Mouse (Mus musculus) forebrain, embryonic 13.5 days (tissue): ENCODE results near the gene Slc8a3. TPM values are rescaled to one million over a fixed set of nuclear protein-coding genes. Genes with fewer than 3 reads are reported as not detected.

ENCODE experiments used
- ATAC-seq: fragments of 200-750 bp; cut with Nextera tagmentation; 2 replicates; pipeline ENCODE4 v1.8.0; 2017
- H3K27ac ChIP-seq: fragments of 300-500 bp; sonication (generic); 2 replicates; pipeline ENCODE4 v1.5.1; 2015; ENCODE audit warnings: inconsistent platforms, mild to moderate bottlenecking, moderate library complexity
- H3K27me3 ChIP-seq: fragments of 300-500 bp; sonication (generic); 2 replicates; pipeline ENCODE4 v1.6.1; 2015; ENCODE audit warnings: mild to moderate bottlenecking, inconsistent platforms
- H3K36me3 ChIP-seq: fragments of 300-500 bp; sonication (generic); 2 replicates; pipeline ENCODE4 v1.6.1; 2015; ENCODE audit warnings: mild to moderate bottlenecking, inconsistent platforms; ENCODE audit not compliant: poor library complexity, severe bottlenecking
- H3K4me1 ChIP-seq: fragments of 300-500 bp; sonication (generic); 2 replicates; pipeline ENCODE4 v1.6.1; 2015; ENCODE audit warnings: inconsistent platforms
- H3K4me2 ChIP-seq: fragments of 300-500 bp; sonication (generic); 2 replicates; pipeline ENCODE4 v1.6.1; 2015; ENCODE audit warnings: inconsistent platforms, mild to moderate bottlenecking, moderate library complexity
- H3K4me3 ChIP-seq: fragments of 300-500 bp; sonication (generic); 2 replicates; pipeline ENCODE4 v1.5.1; 2015; ENCODE audit warnings: mild to moderate bottlenecking, inconsistent platforms
- H3K9ac ChIP-seq: fragments of 300-500 bp; sonication (generic); 2 replicates; pipeline ENCODE4 v1.6.1; 2015; ENCODE audit warnings: mild to moderate bottlenecking, inconsistent platforms
- H3K9me3 ChIP-seq: fragments of 300-500 bp; sonication (generic); replicated peaks from 2 replicates; pipeline ENCODE4 v1.6.1; 2016; ENCODE audit warnings: inconsistent platforms
- WGBS: fragments of 180-500 bp; shearing (Covaris S2); methylation state at CpG from one replicate; pipeline ENCODE4 v1.1.7; 2015; 5-methylcytosine and 5-hydroxymethylcytosine counted together
- polyA plus RNA-seq: library from polyadenylated mRNA; unstranded; fragments of >200 nt; fragmentation: Nextera tagmentation; extraction: Ambion mirVana; gene quantifications from 2 replicates; pipeline ENCODE4 v1.2.1, GENCODE M21; 2015

Slc8a3 gene
- polyA plus RNA-seq, 1 experiment from 2014 or later = 2.0 TPM

DNA sequence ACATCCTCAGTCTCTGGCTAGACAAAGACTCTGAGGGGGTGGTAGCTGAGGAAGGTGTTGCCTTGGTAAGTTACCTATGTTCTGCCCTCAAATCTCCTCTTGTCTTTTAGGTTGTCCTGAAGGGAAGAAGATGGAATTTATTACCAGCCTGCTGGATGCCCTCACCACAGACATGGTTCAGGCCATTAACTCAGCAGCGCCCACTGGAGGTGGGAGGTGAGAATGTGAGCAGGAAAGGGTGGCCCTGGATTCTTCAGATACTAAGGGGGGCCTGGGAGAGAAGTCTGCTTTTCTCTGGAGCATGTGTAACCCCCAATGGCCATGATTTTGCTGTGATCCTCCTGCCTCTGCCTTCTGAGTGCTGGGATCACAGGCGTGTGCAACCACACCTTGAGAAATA lies 162.9 kb downstream of the Slc8a3 start:
- Histone ChIP-seq H3K4me3 (no peak overlapping the region), H3K27ac (no peak overlapping the region), H3K4me1 (peaks cover 7% of the 10 kb centered on the region), H3K9ac (no peak overlapping the region), H3K9me3 (no peaks in the 10 kb centered on the region), H3K27me3 (no peaks in the 10 kb centered on the region), H3K4me2 (no peak overlapping the region), H3K36me3 (no peaks in the 10 kb centered on the region)
- 80% methylated on average over 2 of the region's 2 CpGs for WGBS
- ATAC-seq = no peak

DNA sequence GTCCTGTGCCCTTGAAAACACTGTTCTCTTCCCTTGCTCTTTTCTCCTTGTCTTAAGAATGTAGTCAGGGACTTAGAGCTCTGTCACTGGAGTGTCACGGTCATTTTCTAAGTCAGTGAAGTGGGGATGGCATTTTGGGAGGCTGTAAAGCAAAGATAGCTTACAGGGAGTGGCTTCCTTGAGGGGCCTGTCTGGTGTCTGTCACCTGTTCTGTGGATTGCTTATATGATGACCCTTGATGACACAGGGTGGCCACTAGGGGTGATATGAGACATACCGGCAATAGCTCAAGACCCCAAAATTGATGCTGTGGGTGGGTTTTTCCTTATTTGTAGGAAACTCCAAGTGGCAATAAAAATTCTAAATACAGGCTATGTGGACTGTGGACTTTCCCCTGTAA lies 164.5 kb downstream of the Slc8a3 start:
- 81% methylated on average over 2 of the region's 2 CpGs for WGBS
- no peak for ATAC-seq

DNA sequence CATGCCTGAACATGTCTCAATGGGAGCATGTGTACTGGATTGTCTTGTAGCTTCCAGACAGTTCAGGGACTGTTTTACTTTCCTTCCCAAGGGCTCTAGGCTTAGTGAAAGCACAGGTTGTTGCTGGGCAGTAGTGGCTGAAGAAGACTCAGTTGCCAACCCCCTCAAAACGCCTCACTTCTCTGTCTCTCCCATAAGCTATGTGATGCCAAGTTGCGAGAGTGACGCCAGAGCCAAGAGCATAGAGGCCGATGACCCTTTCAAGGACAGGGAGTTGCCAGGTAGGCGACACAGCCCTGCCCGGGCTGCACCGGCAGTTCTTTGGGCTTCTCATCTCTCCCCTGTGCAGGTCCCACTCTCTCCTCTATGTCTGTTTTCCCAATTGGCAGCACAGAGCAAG lies 164.9 kb downstream of the Slc8a3 start:
- Histone ChIP-seq H3K9me3 (no peaks in the 10 kb centered on the region), H3K4me2 (no peak overlapping the region), H3K9ac (no peak overlapping the region), H3K27me3 (no peaks in the 10 kb centered on the region), H3K36me3 (no peaks in the 10 kb centered on the region), H3K4me1 (peaks cover 7% of the 10 kb centered on the region), H3K4me3 (no peak overlapping the region), H3K27ac (no peak overlapping the region)
- 93% methylated on average over 7 of the region's 7 CpGs for WGBS
- ATAC-seq = no peak

More for the DNA sequence above, 164.5 kb downstream of the Slc8a3 start:
- Histone ChIP-seq H3K36me3 (no peaks in the 10 kb centered on the region), H3K4me3 (no peak overlapping the region), H3K4me2 (no peak overlapping the region), H3K9me3 (no peaks in the 10 kb centered on the region), H3K4me1 (peaks cover 7% of the 10 kb centered on the region), H3K27ac (no peak overlapping the region), H3K9ac (no peak overlapping the region), H3K27me3 (no peaks in the 10 kb centered on the region)

DNA sequence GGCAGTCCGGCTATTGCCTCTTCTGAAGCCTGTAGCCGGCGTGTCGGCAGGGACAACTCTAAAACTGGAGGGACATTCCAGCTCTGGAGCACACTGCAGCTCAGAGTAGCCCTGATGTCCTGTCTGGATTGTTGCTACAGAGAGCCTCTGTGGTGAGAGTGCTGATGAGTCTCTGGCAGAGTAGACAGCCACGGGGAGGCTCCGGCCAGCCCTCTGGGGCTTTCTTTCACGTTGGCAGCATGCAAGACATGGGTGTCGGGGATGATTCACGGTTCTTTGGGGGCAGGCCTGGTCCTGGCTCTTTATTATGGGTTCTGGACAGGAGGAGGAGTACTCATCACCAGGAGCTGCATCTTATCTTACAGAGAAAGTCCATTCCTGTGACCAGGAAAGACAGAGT lies 165.8 kb downstream of the Slc8a3 start:
- Histone ChIP-seq H3K4me1 (peaks cover 7% of the 10 kb centered on the region), H3K9me3 (no peaks in the 10 kb centered on the region), H3K27me3 (no peaks in the 10 kb centered on the region), H3K4me2 (no peak overlapping the region), H3K27ac (no peak overlapping the region), H3K4me3 (no peak overlapping the region), H3K9ac (no peak overlapping the region), H3K36me3 (no peaks in the 10 kb centered on the region)
- no peak for ATAC-seq
- 91% methylated on average over 9 of the region's 9 CpGs for WGBS

DNA sequence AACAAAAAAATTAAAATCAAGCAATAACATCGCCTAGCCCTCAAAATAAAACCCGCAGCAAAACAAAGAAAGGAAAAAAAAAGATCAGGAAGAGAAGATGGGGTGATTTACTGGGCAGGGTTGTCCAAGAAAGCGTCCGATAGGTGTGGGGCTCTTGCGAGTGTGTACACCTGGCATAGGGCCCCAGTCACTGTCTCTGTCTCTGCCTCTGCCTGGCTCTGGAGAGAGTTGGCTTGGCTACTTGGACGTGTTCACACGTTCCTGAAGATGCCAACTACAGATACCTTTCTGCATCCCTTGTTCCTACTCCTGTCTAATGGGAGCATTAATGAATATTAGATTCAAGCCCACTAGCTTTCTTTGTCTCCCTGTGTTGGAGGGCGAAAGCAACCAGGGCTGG lies 166.4 kb downstream of the Slc8a3 start:
- ATAC-seq = no peak
- no peak overlapping the region for H3K4me2 ChIP-seq
- peaks cover 7% of the 10 kb centered on the region for H3K4me1 ChIP-seq
- WGBS = 85% methylated on average over 8 of the region's 8 CpGs
- H3K4me3 ChIP-seq = no peak overlapping the region
- H3K27ac ChIP-seq = no peak overlapping the region
- no peaks in the 10 kb centered on the region for H3K36me3 ChIP-seq
- no peak overlapping the region for H3K9ac ChIP-seq
- no peaks in the 10 kb centered on the region for H3K27me3 ChIP-seq
- H3K9me3 ChIP-seq = no peaks in the 10 kb centered on the region

DNA sequence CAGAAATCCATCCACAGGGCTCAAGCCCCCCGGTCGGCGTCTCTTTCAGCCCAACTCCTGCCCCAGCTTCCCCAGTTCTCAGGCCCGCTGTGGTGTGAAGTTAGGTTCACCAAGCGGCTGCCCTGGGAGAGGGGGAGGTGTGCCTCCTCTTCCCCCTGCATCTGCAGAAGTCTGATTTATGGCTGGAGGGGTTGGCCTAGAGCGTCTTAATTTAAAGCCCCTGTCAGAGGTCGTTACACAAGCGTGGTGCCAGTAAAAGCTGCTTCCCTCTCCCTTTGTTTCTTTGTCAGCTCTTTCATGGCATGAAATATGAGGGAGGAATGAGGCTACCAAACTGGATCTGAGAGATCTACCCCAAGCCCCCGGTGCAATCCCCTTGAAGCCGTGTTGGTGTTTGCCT lies 166.9 kb downstream of the Slc8a3 start:
- Histone ChIP-seq H3K36me3 (no peaks in the 10 kb centered on the region), H3K27ac (no peak overlapping the region), H3K4me1 (peaks cover 7% of the 10 kb centered on the region), H3K4me2 (no peak overlapping the region), H3K27me3 (no peaks in the 10 kb centered on the region), H3K9ac (0 out of 2 replicates have a peak overlapping the region, but pooled peaks have one; percentile 27), H3K9me3 (no peaks in the 10 kb centered on the region), H3K4me3 (no peak overlapping the region)
- 21% methylated on average over 10 of the region's 10 CpGs for WGBS
- ATAC-seq = no peak

DNA sequence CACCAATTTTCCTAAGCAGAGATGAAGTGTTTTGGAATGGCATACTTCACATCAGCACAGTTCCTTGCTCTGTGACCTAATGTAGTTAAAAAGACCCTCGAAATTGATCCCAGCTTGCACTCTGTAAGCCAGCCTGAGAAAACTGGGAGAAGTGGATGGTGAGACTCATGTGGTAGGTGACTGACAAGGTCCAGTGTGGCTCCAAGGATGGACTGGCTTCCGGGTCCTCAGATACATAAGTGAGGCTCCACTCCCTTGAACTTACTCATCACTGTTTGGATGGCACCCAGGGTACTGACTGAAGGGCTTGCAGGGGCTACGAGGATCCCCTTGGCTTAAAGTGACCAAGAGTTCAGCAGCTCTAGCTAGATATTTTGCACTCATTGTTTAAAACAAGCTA lies 169.4 kb downstream of the Slc8a3 start:
- 87% methylated on average over 3 of the region's 3 CpGs for WGBS
- Histone ChIP-seq H3K27me3 (no peaks in the 10 kb centered on the region), H3K27ac (no peak overlapping the region), H3K9me3 (no peaks in the 10 kb centered on the region), H3K9ac (no peak overlapping the region), H3K4me2 (no peak overlapping the region), H3K4me1 (peaks cover 7% of the 10 kb centered on the region), H3K4me3 (no peak overlapping the region), H3K36me3 (no peaks in the 10 kb centered on the region)
- ATAC-seq = no peak

DNA sequence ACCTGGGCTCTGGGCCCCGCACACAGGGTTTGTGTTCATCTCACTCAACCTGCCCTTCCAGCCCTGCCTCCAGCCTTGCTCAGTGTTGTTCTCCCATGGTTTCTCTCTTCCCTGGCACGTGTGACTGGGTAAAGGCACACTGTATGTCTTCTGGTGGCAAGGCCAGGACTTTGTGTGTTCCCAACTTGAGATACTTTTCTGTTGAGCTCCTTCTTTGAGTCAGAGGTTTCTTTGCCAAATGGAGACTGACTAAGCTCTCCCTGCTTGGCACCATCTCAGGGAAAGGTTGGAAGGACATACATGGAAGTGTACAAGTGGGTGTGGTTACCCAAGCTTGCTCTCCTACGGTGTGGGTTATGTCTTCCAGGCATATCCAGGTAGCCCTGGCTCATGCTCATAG lies 169.8 kb downstream of the Slc8a3 start:
- no peak overlapping the region for H3K4me2 ChIP-seq
- no peak overlapping the region for H3K4me3 ChIP-seq
- no peaks in the 10 kb centered on the region for H3K27me3 ChIP-seq
- 69% methylated on average over 3 of the region's 3 CpGs for WGBS
- no peak overlapping the region for H3K27ac ChIP-seq
- H3K4me1 ChIP-seq = peaks cover 7% of the 10 kb centered on the region
- H3K36me3 ChIP-seq = no peaks in the 10 kb centered on the region
- H3K9ac ChIP-seq = no peak overlapping the region
- ATAC-seq = no peak
- H3K9me3 ChIP-seq = no peaks in the 10 kb centered on the region

DNA sequence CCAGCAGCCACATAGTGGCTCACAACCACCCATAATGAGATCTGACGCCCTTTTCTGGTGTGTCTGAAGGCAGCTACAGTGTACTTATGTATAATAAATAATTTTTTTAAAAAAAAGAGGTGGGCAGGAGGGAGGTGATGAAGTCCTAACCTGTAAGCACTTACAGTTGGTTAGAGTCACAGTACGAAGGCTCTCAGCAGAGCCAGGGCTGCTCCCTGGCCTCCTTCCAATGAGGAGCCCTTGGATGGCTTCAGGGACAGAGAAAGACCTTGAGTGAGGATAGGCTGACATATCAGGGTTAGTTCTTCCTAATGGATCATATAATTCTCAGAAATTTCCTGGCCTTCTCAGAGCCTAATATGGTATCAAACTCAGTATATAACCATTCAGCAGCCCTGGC lies 171.7 kb downstream of the Slc8a3 start:
- Histone ChIP-seq H3K36me3 (no peaks in the 10 kb centered on the region), H3K9ac (no peak overlapping the region), H3K4me3 (no peak overlapping the region), H3K4me2 (no peak overlapping the region), H3K27ac (no peak overlapping the region), H3K27me3 (no peaks in the 10 kb centered on the region), H3K9me3 (no peaks in the 10 kb centered on the region), H3K4me1 (peaks cover 6% of the 10 kb centered on the region)
- no peak for ATAC-seq
- WGBS = 88% methylated on average over 2 of the region's 2 CpGs

DNA sequence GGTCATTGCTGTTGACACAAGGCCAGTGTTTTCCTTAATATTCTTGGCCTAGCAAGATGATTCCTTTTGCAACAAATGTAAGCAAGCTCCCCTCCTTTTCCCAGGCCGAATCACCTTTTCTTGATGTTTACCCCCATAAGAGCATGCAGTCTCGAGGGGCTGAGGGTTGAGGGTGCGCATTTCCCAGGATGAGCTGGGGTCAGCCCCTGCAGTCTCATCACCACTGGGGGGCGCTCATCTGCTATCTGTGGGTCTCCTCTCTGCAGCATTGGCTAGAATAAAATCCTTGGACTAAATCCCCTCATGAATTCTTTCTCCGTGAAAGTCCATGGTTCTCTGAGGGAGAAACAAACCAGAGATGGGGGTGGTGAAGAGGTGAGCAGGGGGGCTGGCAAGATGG lies 172.1 kb downstream of the Slc8a3 start:
- no peaks in the 10 kb centered on the region for H3K9me3 ChIP-seq
- 65% methylated on average over 5 of the region's 5 CpGs for WGBS

DNA sequence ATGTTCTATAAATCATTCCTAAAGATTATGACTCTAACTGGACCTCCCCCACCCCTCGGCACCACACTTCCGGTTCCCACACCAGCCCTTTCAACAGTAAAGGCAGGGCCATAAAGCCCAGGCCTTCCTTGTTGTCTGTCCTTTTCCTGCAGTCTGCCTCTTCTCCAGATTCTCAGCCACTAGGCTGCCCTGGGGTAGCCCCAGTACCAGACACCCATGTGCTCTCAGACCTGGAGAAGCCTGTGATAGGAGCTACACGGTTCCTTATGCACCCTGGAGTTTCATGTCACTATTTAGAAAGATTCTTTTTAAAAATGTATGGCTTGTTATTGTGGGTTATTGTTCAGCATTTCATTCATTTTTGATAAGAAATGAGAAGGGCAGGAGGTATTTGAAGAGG lies 172.6 kb downstream of the Slc8a3 start:
- no peak overlapping the region for H3K9ac ChIP-seq
- H3K4me1 ChIP-seq = no peaks in the 10 kb centered on the region
- ATAC-seq = no peak
- H3K27me3 ChIP-seq = no peaks in the 10 kb centered on the region
- H3K4me2 ChIP-seq = no peak overlapping the region
- 95% methylated on average over 3 of the region's 3 CpGs for WGBS
- no peaks in the 10 kb centered on the region for H3K36me3 ChIP-seq
- no peak overlapping the region for H3K27ac ChIP-seq
- H3K4me3 ChIP-seq = no peak overlapping the region
- no peaks in the 10 kb centered on the region for H3K9me3 ChIP-seq

More for the DNA sequence above, 172.1 kb downstream of the Slc8a3 start:
- no peak overlapping the region for H3K9ac ChIP-seq
- H3K4me2 ChIP-seq = no peak overlapping the region
- peaks cover 2% of the 10 kb centered on the region; the same call in 1 of the 2 replicates for H3K4me1 ChIP-seq
- H3K27ac ChIP-seq = no peak overlapping the region
- no peak overlapping the region for H3K4me3 ChIP-seq
- no peaks in the 10 kb centered on the region for H3K36me3 ChIP-seq
- H3K27me3 ChIP-seq = no peaks in the 10 kb centered on the region
- no peak for ATAC-seq

DNA sequence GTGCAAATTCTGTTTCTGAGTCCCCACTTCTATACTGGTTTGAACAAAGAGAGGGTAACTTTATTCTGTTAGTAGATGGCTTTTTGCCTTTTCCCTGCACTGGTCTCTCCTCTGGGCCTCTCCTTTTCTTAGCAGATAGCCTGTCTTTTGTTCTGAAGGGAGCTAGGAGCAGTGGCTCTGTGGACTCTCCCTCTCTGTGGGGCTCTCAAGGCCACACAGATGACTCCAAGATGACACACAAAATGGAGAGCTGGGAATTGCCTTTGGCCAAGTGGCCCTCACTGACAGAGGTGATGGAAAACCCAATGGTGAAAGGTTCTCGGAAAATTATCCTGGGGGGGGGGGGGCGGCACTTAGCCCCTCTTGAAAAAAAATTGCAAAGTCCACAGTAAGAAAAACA lies 173.0 kb downstream of the Slc8a3 start:
- no peak overlapping the region for H3K4me2 ChIP-seq
- no peak for ATAC-seq
- H3K9me3 ChIP-seq = no peaks in the 10 kb centered on the region
- no peak overlapping the region for H3K27ac ChIP-seq
- no peak overlapping the region for H3K4me3 ChIP-seq
- no peaks in the 10 kb centered on the region for H3K36me3 ChIP-seq
- H3K4me1 ChIP-seq = no peaks in the 10 kb centered on the region
- 79% methylated on average over 2 of the region's 2 CpGs for WGBS
- no peaks in the 10 kb centered on the region for H3K27me3 ChIP-seq
- H3K9ac ChIP-seq = no peak overlapping the region

DNA sequence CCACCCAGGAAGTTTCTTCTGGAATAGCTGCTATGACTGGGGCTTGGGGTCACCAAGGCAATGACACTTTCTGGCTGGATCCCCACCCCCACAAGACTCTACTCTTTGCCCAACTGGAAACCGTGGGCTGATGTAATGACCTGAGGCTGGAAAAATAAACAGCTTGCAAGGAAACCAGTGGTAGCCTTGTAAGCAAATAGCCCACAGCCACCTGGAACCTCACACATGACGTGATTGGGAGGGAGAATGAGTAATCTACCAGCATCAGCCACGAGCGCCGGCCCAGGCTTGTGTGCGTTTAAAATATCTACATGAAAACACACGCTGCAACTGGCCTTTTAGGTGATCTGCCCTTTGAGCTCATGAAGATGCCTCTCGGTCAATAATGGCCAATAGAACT lies 176.1 kb downstream of the Slc8a3 start:
- Histone ChIP-seq H3K4me2 (no peak overlapping the region), H3K36me3 (no peaks in the 10 kb centered on the region), H3K27me3 (no peaks in the 10 kb centered on the region), H3K4me1 (no peaks in the 10 kb centered on the region), H3K9me3 (no peaks in the 10 kb centered on the region), H3K9ac (no peak overlapping the region), H3K27ac (no peak overlapping the region), H3K4me3 (no peak overlapping the region)
- 89% methylated on average over 8 of the region's 8 CpGs for WGBS
- no peak for ATAC-seq
